In the genomic region with DNA sequence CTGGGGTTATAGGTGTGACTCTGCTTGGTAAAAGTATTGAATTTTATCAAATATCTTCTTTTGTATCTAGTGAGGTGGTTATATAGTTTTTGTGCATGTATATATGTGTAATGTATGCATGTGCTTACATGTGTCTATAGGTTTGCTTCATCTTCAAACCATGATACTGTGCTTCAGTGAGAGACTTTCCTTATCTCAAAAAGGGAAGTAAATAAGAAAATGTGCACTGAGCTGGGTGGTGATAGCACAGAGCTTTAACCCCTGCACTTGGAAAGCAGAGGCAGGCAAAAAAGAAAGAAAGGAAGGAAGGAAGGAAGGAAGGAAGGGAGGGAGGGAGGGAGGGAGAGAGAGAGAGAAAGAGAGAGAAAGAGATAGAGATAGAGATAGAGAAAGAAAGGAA, we compare ENCODE assay signal across 30 mouse cellular contexts. TPM values are rescaled to one million over a fixed set of nuclear protein-coding genes. Genes with fewer than 3 reads are reported as not detected.
A peak's percentile ranks its signal among the peaks of the same experiment; 100 is the strongest.
DNase-seq lines count a peak whose midpoint lies in the region; ATAC-seq and TF ChIP-seq lines count a peak whose summit lies in the region.
"Had no signal": no experiment of that assay in that cellular context is flagged by ENCODE, and none has a peak within 500 bp of the region (broad histone marks: within the 10 kb centered on the region; RNA-seq: fewer than 3 reads in every experiment).

No protein-coding gene starts in this region.

- TF ChIP-seq POLR2A in MEL (IDR thresholded peaks at IDR 0.05; ENCODE audit: control insufficient read depth in 1 of 2, insufficient read depth in 1 of 2, low read depth in 1 of 2, low read length in 2 of 2, poor library complexity in 1 of 2) = no peak

- H3K4me3 ChIP-seq in liver, postnatal 0 days (ENCODE audit: low read depth, low read length) = no peak overlapping the region
- H3K4me3 ChIP-seq in liver, embryonic 12.5 days = no peak overlapping the region
- no peak overlapping the region for H3K4me3 ChIP-seq in MEL (ENCODE audit: control insufficient read depth in 1 of 2, insufficient read depth in 1 of 2, low read depth in 2 of 2, low read length in 2 of 2)
- H3K4me3 ChIP-seq: embryonic facial prominence, embryonic 13.5 days; embryonic facial prominence, embryonic 15.5 days; erythroblast, embryonic 14.5 days; forebrain, embryonic 10.5 days; forebrain, embryonic 12.5 days had no signal

- H3K27ac ChIP-seq in liver, postnatal 0 days (ENCODE audit: low read depth) = 0 out of 2 replicates have a peak overlapping the region, but pooled peaks have one; percentile 30
- H3K27ac ChIP-seq in liver, embryonic 12.5 days = no peak overlapping the region
- peak overlapping the region; percentile 44 for H3K27ac ChIP-seq in MEL (ENCODE audit: control insufficient read depth, low read depth, low read length)
- H3K27ac ChIP-seq: embryonic facial prominence, embryonic 13.5 days; embryonic facial prominence, embryonic 15.5 days; forebrain, embryonic 10.5 days; forebrain, embryonic 12.5 days had no signal

- H3K36me3 ChIP-seq in liver, postnatal 0 days (replicated peaks; ENCODE audit: insufficient read depth, low read length) = no peaks in the 10 kb centered on the region
- no peaks in the 10 kb centered on the region for H3K36me3 ChIP-seq in liver, embryonic 12.5 days
- peaks cover 0 to 12% of the 10 kb centered on the region in 2 experiments; a peak in 2 of 4 replicates for H3K36me3 ChIP-seq in MEL (ENCODE audit: control insufficient read depth in 1 of 2, insufficient read depth in 2 of 2, low read length in 2 of 2)
- H3K36me3 ChIP-seq: embryonic facial prominence, embryonic 13.5 days; embryonic facial prominence, embryonic 15.5 days; forebrain, embryonic 10.5 days; forebrain, embryonic 12.5 days; G1E had no signal

- H3K4me1 ChIP-seq in liver, postnatal 0 days (ENCODE audit: insufficient read depth) = no peaks in the 10 kb centered on the region
- no peaks in the 10 kb centered on the region for H3K4me1 ChIP-seq in liver, embryonic 12.5 days
- H3K4me1 ChIP-seq in MEL (ENCODE audit: control insufficient read depth in 1 of 2, insufficient read depth in 2 of 2, low read length in 2 of 2) = peaks cover 2 to 9% of the 10 kb centered on the region in 2 experiments; a peak in 3 of 4 replicates
- H3K4me1 ChIP-seq: embryonic facial prominence, embryonic 13.5 days; embryonic facial prominence, embryonic 15.5 days; forebrain, embryonic 12.5 days had no signal

- ATAC-seq in liver, postnatal 0 days = no peak
- ATAC-seq in liver, embryonic 12.5 days = no peak
- ATAC-seq in granulocyte monocyte progenitor cell, adult 5-6 weeks (replicated peaks; ENCODE audit: poor library complexity, severe bottlenecking) = peak; percentile 58
- peak; percentile 64 for ATAC-seq in megakaryocyte progenitor cell, adult 5-6 weeks (replicated peaks; ENCODE audit: poor library complexity)
- no peak for ATAC-seq in activated CD4-positive, CD25-positive, alpha-beta regulatory T cell, adult 4 months
- ATAC-seq: CD4-positive, CD25-positive, alpha-beta regulatory T cell, adult 4 months; forebrain, embryonic 14.5 days; forebrain, embryonic 16.5 days; Patski had no signal

- no peak overlapping the region for H3K9ac ChIP-seq in liver, postnatal 0 days (replicated peaks)
- H3K9ac ChIP-seq in liver, embryonic 12.5 days = no peak overlapping the region
- no peak overlapping the region for H3K9ac ChIP-seq in MEL (ENCODE audit: control insufficient read depth, low read depth, low read length, poor library complexity, severe bottlenecking)
- H3K9ac ChIP-seq: embryonic facial prominence, embryonic 13.5 days; embryonic facial prominence, embryonic 15.5 days; forebrain, embryonic 12.5 days had no signal

- no peak for TF ChIP-seq RAD21 in MEL (IDR thresholded peaks at IDR 0.05; ENCODE audit: low read depth, low read length)

- DNase-seq in liver, postnatal 0 days = no peak
- peak; percentile 71 for DNase-seq in MEL (ENCODE audit: low read depth, low spot score)
- DNase-seq in ovary, postnatal 14 days (ENCODE audit: low spot score) = no peak
- no peak for DNase-seq in layer of hippocampus, adult 9-10 months (ENCODE audit: low spot score)
- DNase-seq: adrenal gland, adult 2 months; adrenal gland, postnatal 10 days; adrenal gland, postnatal 25 days; B cell, adult 2 months; cerebellum, adult 11 months; cerebellum, adult 18-20 months; cerebellum, adult 8-10 months; cerebellum, adult 9-11 months; cerebellum, postnatal 14 days; cerebellum, postnatal 36 days; embryo, embryonic 11 days had no signal

- TF ChIP-seq EP300 in liver, postnatal 0 days (IDR thresholded peaks at IDR 0.05; ENCODE audit: low read depth) = no peak
- TF ChIP-seq EP300 in MEL (IDR thresholded peaks at IDR 0.05; ENCODE audit: low read depth in 1 of 2, low read length in 2 of 2) = peak; percentile 70 to 80

- H3K27me3 ChIP-seq in liver, postnatal 0 days (ENCODE audit: insufficient read depth, low read length) = no peaks in the 10 kb centered on the region
- no peaks in the 10 kb centered on the region for H3K27me3 ChIP-seq in liver, embryonic 12.5 days (replicated peaks)
- no peaks in the 10 kb centered on the region for H3K27me3 ChIP-seq in MEL (ENCODE audit: control insufficient read depth in 1 of 2, insufficient read depth in 2 of 2, low read length in 2 of 2)
- H3K27me3 ChIP-seq: CH12.LX; embryonic facial prominence, embryonic 13.5 days; embryonic facial prominence, embryonic 15.5 days; forebrain, embryonic 12.5 days had no signal

- no peak for TF ChIP-seq CTCF in liver, postnatal 0 days (IDR thresholded peaks at IDR 0.05; ENCODE audit: low read depth)
- no peak for TF ChIP-seq CTCF in MEL (IDR thresholded peaks at IDR 0.05 in 2 of 3, conservative IDR thresholded peaks at IDR 0.05 in 1 of 3; ENCODE audit: control insufficient read depth in 1 of 3, insufficient read depth in 1 of 3, low read depth in 2 of 3, low read length in 3 of 3, poor library complexity in 1 of 3, severe bottlenecking in 1 of 3)

- peaks cover 4% of the 10 kb centered on the region; the same call in 1 of the 2 replicates for H3K9me3 ChIP-seq in liver, postnatal 0 days (ENCODE audit: low read length)
- peaks cover 7% of the 10 kb centered on the region; the same call in 1 of the 2 replicates for H3K9me3 ChIP-seq in liver, embryonic 12.5 days (replicated peaks)
- no peaks in the 10 kb centered on the region for H3K9me3 ChIP-seq in MEL (replicated peaks; ENCODE audit: insufficient read depth, low read length)
- H3K9me3 ChIP-seq: embryonic facial prominence, embryonic 15.5 days; forebrain, embryonic 10.5 days had no signal

- H3K4me2 ChIP-seq in liver, postnatal 0 days (ENCODE audit: low read depth, low read length) = no peak overlapping the region
- no peak overlapping the region for H3K4me2 ChIP-seq in liver, embryonic 12.5 days
- H3K4me2 ChIP-seq: embryonic facial prominence, embryonic 13.5 days; embryonic facial prominence, embryonic 15.5 days; forebrain, embryonic 12.5 days had no signal

- H3K79me2 ChIP-seq in MEL (ENCODE audit: control insufficient read depth, insufficient read depth, low read length, poor library complexity) = no peaks in the 10 kb centered on the region

TF ChIP-seq in MEL, 35 proteins besides CTCF, POLR2A, EP300 and RAD21:
- TF ChIP-seq SIN3A (IDR thresholded peaks at IDR 0.05; ENCODE audit: low read length) (peak; percentile 73), GATA1 (IDR thresholded peaks at IDR 0.05; ENCODE audit: low read depth, low read length) (peak; percentile 79), ETS1 (IDR thresholded peaks at IDR 0.05; ENCODE audit: low read depth, low read length) (peak; percentile 50; the same call in 1 of the 2 replicates), MAX (IDR thresholded peaks at IDR 0.05; ENCODE audit: low read length) (peak; percentile 67), MYB (IDR thresholded peaks at IDR 0.05; ENCODE audit: low read depth, low read length) (no peak), TCF12 (IDR thresholded peaks at IDR 0.05; ENCODE audit: low read depth, low read length) (peak; percentile 57), USF2 (IDR thresholded peaks at IDR 0.05; ENCODE audit: borderline replicate concordance in 1 of 2, insufficient read depth in 1 of 2, low read depth in 1 of 2, low read length in 2 of 2) (no peak), ELF1 (IDR thresholded peaks at IDR 0.05; ENCODE audit: low read depth, low read length) (no peak), RCOR1 (IDR thresholded peaks at IDR 0.05; ENCODE audit: low read depth, low read length) (peak; percentile 66), SMC3 (IDR thresholded peaks at IDR 0.05; ENCODE audit: low read depth, low read length) (no peak), MYC (IDR thresholded peaks at IDR 0.05; ENCODE audit: low read depth, low read length) (peak; percentile 76; the same call in 1 of the 2 replicates)

RNA-seq across cellular contexts. Expression of gene Syne2, which starts 36.5 kb away (rescaled TPM):
- 4.9 and 6.3 TPM in 2 replicates for polyA plus RNA-seq in liver, postnatal 0 days (2015; fragmentation: Nextera tagmentation; extraction: Ambion mirVana)
- 11.2 and 11.3 TPM in 2 replicates for polyA plus RNA-seq in liver, embryonic 12.5 days (2016; fragmentation: Nextera tagmentation; extraction: Ambion mirVana)
- total RNA-seq in MEL (2012; rRNA removed) = 0.10 and 0.15 TPM in 2 replicates
- polyA plus RNA-seq in MEL (2012; ENCODE audit: insufficient read depth in 1 of 2, insufficient read length in 2 of 2, low read depth in 1 of 2, low replicate concordance in 2 of 2, missing spikeins in 1 of 2) = under 1 TPM in 1 of 2 experiments, not detected in 1; 0.06 TPM
- total RNA-seq in granulocyte monocyte progenitor cell, adult 5-6 weeks (2014; fragmentation: Nextera tagmentation) = 6.4 and 7.2 TPM in 2 replicates
- 6.1 and 9.7 TPM in 2 replicates for total RNA-seq in granulocyte monocyte progenitor cell, adult 5-6 weeks (2017)
- 4.3 and 5.1 TPM in 2 replicates for total RNA-seq in megakaryocyte progenitor cell, adult 5-6 weeks (2015)
- 6.8 TPM in 2 replicates for total RNA-seq in megakaryocyte progenitor cell, adult 5-6 weeks (2017)
- 10 to 100 TPM; 12.7 to 14.6 TPM for polyA plus RNA-seq in activated CD4-positive, CD25-positive, alpha-beta regulatory T cell, adult 4 months (2017; shearing (Covaris generic))
- polyA plus RNA-seq: erythroblast, embryonic 14.5 days; G1E had no signal

RNA-seq across cellular contexts. Expression of gene Sgpp1, which starts 45.9 kb away (rescaled TPM):
- 13.8 and 17.4 TPM in 2 replicates for polyA plus RNA-seq in liver, postnatal 0 days (2015; fragmentation: Nextera tagmentation; extraction: Ambion mirVana)
- polyA plus RNA-seq in liver, embryonic 12.5 days (2016; fragmentation: Nextera tagmentation; extraction: Ambion mirVana) = 22.3 and 22.7 TPM in 2 replicates
- total RNA-seq in MEL (2012; rRNA removed) = 22.7 and 25.7 TPM in 2 replicates
- polyA plus RNA-seq in MEL (2012; ENCODE audit: insufficient read depth in 1 of 2, insufficient read length in 2 of 2, low read depth in 1 of 2, low replicate concordance in 2 of 2, missing spikeins in 1 of 2) = 10 to 100 TPM in 1 of 2 experiments, not detected in 1; 28.8 TPM
- 43.6 and 52.2 TPM in 2 replicates for total RNA-seq in granulocyte monocyte progenitor cell, adult 5-6 weeks (2014; fragmentation: Nextera tagmentation)
- 67.0 and 77.4 TPM in 2 replicates for total RNA-seq in granulocyte monocyte progenitor cell, adult 5-6 weeks (2017)
- 85.2 and 93.9 TPM in 2 replicates for total RNA-seq in megakaryocyte progenitor cell, adult 5-6 weeks (2015)
- total RNA-seq in megakaryocyte progenitor cell, adult 5-6 weeks (2017) = 66.5 and 75.7 TPM in 2 replicates
- polyA plus RNA-seq in activated CD4-positive, CD25-positive, alpha-beta regulatory T cell, adult 4 months (2017; shearing (Covaris generic)) = 10 to 100 TPM; 12.4 to 19.9 TPM

Comparison
In these comparisons a context has a peak if more than half of its experiments do, and no peak if none do; other contexts are left out.
1. ATAC-seq: peak in granulocyte monocyte progenitor cell, adult 5-6 weeks (single experiment) and megakaryocyte progenitor cell, adult 5-6 weeks (single experiment); none in liver, postnatal 0 days (single experiment), liver, embryonic 12.5 days (single experiment) and activated CD4-positive, CD25-positive, alpha-beta regulatory T cell, adult 4 months (single experiment).